Mouse (Mus musculus): ENCODE measurements around the gene Mboat2.

GRCm38 (mm10) chr12:24822831-24823230 lies 7.8 kb upstream of the Mboat2 start:
- no peak for TF ChIP-seq POLR2A (IDR thresholded peaks at IDR 0.05; ENCODE audit: control insufficient read depth, low read depth, low read length)
- no peak for TF ChIP-seq CTCF (IDR thresholded peaks at IDR 0.05; ENCODE audit: control insufficient read depth, insufficient read depth, insufficient replicate concordance, low read depth, low read length)
